Mouse (Mus musculus) heart, adult 2 months (tissue): ENCODE data around the gene Gpx3. TPM values are rescaled to one million over a fixed set of nuclear protein-coding genes. Genes with fewer than 3 reads are reported as not detected.

Experiments used
- DNase-seq, 2 experiments: peaks; one replicate each; pipeline ENCODE4 v3.0.0; 2021
- H3K27ac ChIP-seq: fragments of 200-600 bp; 2 replicates; pipeline ENCODE4 v1.8.1; 2022
- H3K27me3 ChIP-seq: fragments of 200-500 bp; 2 replicates; pipeline ENCODE4 v1.6.1; 2012; ENCODE audit warnings: mild to moderate bottlenecking, low read length, inconsistent platforms, mixed read lengths; ENCODE audit not compliant: control insufficient read depth, insufficient read depth
- H3K36me3 ChIP-seq: fragments of 200-500 bp; 2 replicates; pipeline ENCODE4 v1.6.1; 2012; ENCODE audit warnings: low read length, inconsistent platforms; ENCODE audit not compliant: control insufficient read depth, insufficient read depth
- H3K4me1 ChIP-seq: fragments of 200-500 bp; 2 replicates; pipeline ENCODE4 v1.6.1; 2011; ENCODE audit warnings: low read length; ENCODE audit not compliant: control insufficient read depth, insufficient read depth
- H3K4me3 ChIP-seq: fragments of 200-600 bp; 2 replicates; pipeline ENCODE4 v1.8.1; 2022
- H3K79me2 ChIP-seq: fragments of 200-500 bp; replicated peaks from 2 replicates; pipeline ENCODE4 v1.6.1; 2012; ENCODE audit warnings: mild to moderate bottlenecking, inconsistent platforms, low read length, moderate library complexity, mixed read lengths; ENCODE audit not compliant: control insufficient read depth, insufficient read depth
- H3K9ac ChIP-seq: fragments of 200-500 bp; 2 replicates; pipeline ENCODE4 v1.6.1; 2012; ENCODE audit warnings: low read depth, mild to moderate bottlenecking, control low read depth, inconsistent platforms, low read length, mixed read lengths
- CTCF ChIP-seq: fragments of 200-600 bp; IDR thresholded peaks from 2 replicates; pipeline ENCODE4 v1.8.1; 2022; ENCODE audit warnings: antibody characterized with exemption, mild to moderate bottlenecking, moderate library complexity
- EP300 ChIP-seq: fragments of 200-500 bp; IDR thresholded peaks from 2 replicates; pipeline ENCODE4 v1.6.1; 2011; ENCODE audit warnings: low read depth, low read length, control low read depth; ENCODE audit not compliant: insufficient read depth
- POLR2A ChIP-seq: fragments of 200-500 bp; IDR thresholded peaks from 2 replicates; pipeline ENCODE4 v1.6.1; 2011; ENCODE audit warnings: mild to moderate bottlenecking, low read depth, low read length, control low read depth; ENCODE audit not compliant: insufficient read depth
- WGBS: fragments of 180-500 bp; shearing (Covaris S2); methylation state at CpG from one replicate; pipeline ENCODE4 v1.1.7; 2018; 5-methylcytosine and 5-hydroxymethylcytosine counted together
- intact Hi-C: fragments of 180-260 bp; cut with DNase I; formaldehyde crosslinking; loops from one replicate; pipeline ENCODE4 v1.15.1; 2025
- polyA plus RNA-seq: library from polyadenylated mRNA; depleted of rRNA; stranded (reverse); fragments of >200 nt; gene quantifications from 2 replicates; pipeline ENCODE4 v1.2.3, GENCODE M21; 2012
- total RNA-seq, 2 experiments: library from RNA; stranded (reverse); gene quantifications; 2 replicates each; pipeline ENCODE4 v1.2.3; 2021

Gene Gpx3
- total and polyA plus RNA-seq, 3 experiments = 219 to 401 (median 246) TPM

- Histone ChIP-seq H3K4me1 (no peaks in the 10 kb centered on the region; the same call in 1 of the 2 replicates), H3K36me3 (no peaks in the 10 kb centered on the region), H3K4me3 (no peak overlapping the region), H3K9ac (no peak overlapping the region), H3K27me3 (no peaks in the 10 kb centered on the region), H3K27ac (no peak overlapping the region), H3K79me2 (no peaks in the 10 kb centered on the region)
- TF ChIP-seq CTCF (no peak), POLR2A (no peak), EP300 (no peak)
- no peak for DNase-seq
- 90% methylated on average over 7 of the region's 7 CpGs for WGBS
- intact Hi-C loops = loop anchor here (5.0 kb wide), 1 partner anchor 153 kb away; no protein-coding TSS in a partner anchor
Measured at GRCm38 (mm10) chr11:54934198-54934597, 31.9 kb downstream of the Gpx3 start.

- no peak overlapping the region for H3K4me3 ChIP-seq
- no peaks in the 10 kb centered on the region for H3K36me3 ChIP-seq
- intact Hi-C loops = no loop called here
Measured at GRCm38 (mm10) chr11:54936035-54936770, 34.0 kb downstream of the Gpx3 start.

GRCm38 (mm10) chr11:54936771-54937140 lies 34.5 kb downstream of the Gpx3 start:
- intact Hi-C loops = no loop called here
- H3K27ac ChIP-seq = no peak overlapping the region
- no peaks in the 10 kb centered on the region for H3K36me3 ChIP-seq

More at GRCm38 (mm10) chr11:54936035-54936770, 34.0 kb downstream of the Gpx3 start:
- Histone ChIP-seq H3K79me2 (no peaks in the 10 kb centered on the region), H3K27me3 (no peaks in the 10 kb centered on the region), H3K27ac (no peak overlapping the region), H3K9ac (no peak overlapping the region), H3K4me1 (peaks cover 3% of the 10 kb centered on the region)
- no peak for TF ChIP-seq CTCF
- no peak for DNase-seq
- WGBS = 54% methylated on average over 12 of the region's 12 CpGs

GRCm38 (mm10) chr11:54939501-54939900 lies 37.2 kb downstream of the Gpx3 start:
- Histone ChIP-seq H3K4me3 (no peak overlapping the region), H3K27ac (no peak overlapping the region; the same call in 1 of the 2 replicates), H3K36me3 (no peaks in the 10 kb centered on the region), H3K4me1 (peaks cover 3% of the 10 kb centered on the region), H3K27me3 (no peaks in the 10 kb centered on the region), H3K79me2 (no peaks in the 10 kb centered on the region), H3K9ac (no peak overlapping the region)
- WGBS = 56% methylated on average over 8 of the region's 8 CpGs
- intact Hi-C loops = loop anchor here (2.0 kb wide), 1 partner anchor 13 kb away; no protein-coding TSS in a partner anchor
- no peak for DNase-seq
- TF ChIP-seq EP300 (no peak), POLR2A (no peak), CTCF (no peak)

More at GRCm38 (mm10) chr11:54936771-54937140, 34.5 kb downstream of the Gpx3 start:
- Histone ChIP-seq H3K79me2 (no peaks in the 10 kb centered on the region), H3K4me1 (peaks cover 3% of the 10 kb centered on the region), H3K27me3 (no peaks in the 10 kb centered on the region), H3K9ac (no peak overlapping the region), H3K4me3 (no peak overlapping the region)
- WGBS = 51% methylated on average over 3 of the region's 3 CpGs
- DNase-seq = peak in 1 of 2 experiments; percentile 41
- TF ChIP-seq EP300 (no peak), CTCF (no peak), POLR2A (no peak)

- H3K9ac ChIP-seq = no peak overlapping the region
- DNase-seq = peak in 1 of 2 experiments; percentile 32
Measured at GRCm38 (mm10) chr11:54940056-54940455, 37.8 kb downstream of the Gpx3 start.

GRCm38 (mm10) chr11:54944702-54945101 lies 42.4 kb downstream of the Gpx3 start:
- Histone ChIP-seq H3K36me3 (no peaks in the 10 kb centered on the region), H3K79me2 (peaks cover 7% of the 10 kb centered on the region), H3K4me1 (peaks cover 7% of the 10 kb centered on the region), H3K27me3 (no peaks in the 10 kb centered on the region), H3K27ac (no peak overlapping the region), H3K4me3 (no peak overlapping the region), H3K9ac (no peak overlapping the region)
- no peak for TF ChIP-seq CTCF
- no peak for TF ChIP-seq EP300
- TF ChIP-seq POLR2A = no peak
- intact Hi-C loops = no loop called here
- DNase-seq = no peak
- WGBS = 76% methylated on average over 3 of the region's 3 CpGs

More at GRCm38 (mm10) chr11:54940056-54940455, 37.8 kb downstream of the Gpx3 start:
- Histone ChIP-seq H3K4me1 (peaks cover 5% of the 10 kb centered on the region), H3K27me3 (no peaks in the 10 kb centered on the region), H3K27ac (no peak overlapping the region; the same call in 1 of the 2 replicates), H3K79me2 (peaks cover 2% of the 10 kb centered on the region; the same call in 1 of the 2 replicates), H3K36me3 (no peaks in the 10 kb centered on the region), H3K4me3 (no peak overlapping the region)
- TF ChIP-seq CTCF (no peak), EP300 (no peak), POLR2A (no peak)
- intact Hi-C loops = no loop called here
- WGBS = 23% methylated on average over 7 of the region's 7 CpGs
